Mouse (Mus musculus): ENCODE measurements around the gene Gm16181.

Gene Gm16181

DNA sequence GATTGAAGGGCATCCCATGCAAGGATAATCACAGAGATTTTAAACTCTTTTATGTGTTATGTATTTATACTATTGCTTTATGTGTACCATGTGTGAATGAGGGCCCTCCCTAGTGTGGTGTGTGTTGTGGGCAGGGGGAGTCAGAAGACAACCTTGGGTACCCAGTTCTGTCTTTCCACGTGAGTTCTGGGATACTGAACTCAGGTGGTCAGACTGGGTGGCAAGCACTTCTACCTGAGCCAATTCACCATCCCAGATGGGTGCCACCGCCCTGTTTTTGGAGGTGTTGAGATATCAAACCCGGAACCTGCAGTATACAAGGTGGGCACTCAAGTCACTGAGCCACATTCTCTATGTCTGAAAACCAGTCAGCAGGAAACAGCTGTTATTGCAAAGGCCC, 51.6 kb downstream of the Gm16181 start:
- no peak for DNase-seq (ENCODE audit: low spot score in 2 of 2)

Data from natural killer cell, adult 2 months (primary cell).